Mouse (Mus musculus): ENCODE results near the gene Taco1.

DNA sequence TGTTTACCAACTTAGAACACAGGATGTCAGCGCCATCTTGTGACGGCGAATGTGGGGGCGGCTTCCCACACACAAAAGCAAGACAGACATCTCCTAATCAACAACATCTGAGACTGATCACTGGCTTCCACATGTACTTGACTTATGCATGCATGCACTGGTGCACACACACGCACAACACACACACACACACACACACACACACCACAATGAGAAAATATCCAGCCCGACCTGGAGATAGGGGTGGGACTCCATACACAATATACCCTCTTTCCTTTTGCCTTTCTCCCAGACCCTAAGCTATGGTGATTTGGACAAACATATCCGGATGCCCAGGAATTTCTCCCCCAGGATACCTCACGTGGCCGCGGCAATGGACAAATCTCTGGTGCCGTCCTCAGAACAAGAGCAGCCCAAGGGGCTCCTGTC lies 32.4 kb upstream of the Taco1 start:
- TF ChIP-seq POLR2A (IDR thresholded peaks at IDR 0.05; ENCODE audit: borderline replicate concordance, control insufficient read depth, low read depth, low read length): no peak
- TF ChIP-seq CTCF (IDR thresholded peaks at IDR 0.05; ENCODE audit: control insufficient read depth, insufficient read depth, low read length): no peak
